Mouse (Mus musculus) lung, postnatal 0 days (tissue): ENCODE measurements around the gene Pum1.

ENCODE experiments used
- CTCF ChIP-seq: IDR thresholded peaks from 2 replicates; pipeline ENCODE4 v1.5.1; 2016; ENCODE audit warnings: antibody characterized with exemption, mild to moderate bottlenecking
- EP300 ChIP-seq: IDR thresholded peaks from 2 replicates; pipeline ENCODE4 v1.6.1; 2016; ENCODE audit warnings: antibody characterized with exemption, mild to moderate bottlenecking, control low read depth

- no peak for TF ChIP-seq EP300
- TF ChIP-seq CTCF: no peak
These were observed 50.3 kb downstream of the Pum1 start for GRCm38 (mm10) chr4:130713430-130713829.
